Mouse (Mus musculus) urinary bladder, postnatal 25 days (tissue): ENCODE measurements around the gene Krt20.

ENCODE experiments used
- DNase-seq: peaks from one replicate; pipeline ENCODE4 v3.0.0; 2022; ENCODE audit warnings: low spot score

The Krt20 gene

GRCm38 (mm10) chr11:99437972-99438371 lies at the start of gene Krt20:
Gene Krt20, minus strand, starts transcription at chr11:99438150.
- no peak for DNase-seq

- DNase-seq, result no peak
Measured at GRCm38 (mm10) chr11:99474981-99475380, 37.0 kb upstream of the Krt20 start.

- DNase-seq, result no peak
Measured at GRCm38 (mm10) chr11:99473433-99473832, 35.5 kb upstream of the Krt20 start.

GRCm38 (mm10) chr11:99472405-99472804 lies 34.5 kb upstream of the Krt20 start:
- DNase-seq, result no peak

GRCm38 (mm10) chr11:99471946-99472345 lies 34.0 kb upstream of the Krt20 start:
- DNase-seq, result no peak

- DNase-seq, result no peak
Measured at GRCm38 (mm10) chr11:99469228-99469627, 31.3 kb upstream of the Krt20 start.

- DNase-seq, result peak; percentile 34
Measured at GRCm38 (mm10) chr11:99468566-99468965, 30.6 kb upstream of the Krt20 start.

GRCm38 (mm10) chr11:99466316-99466715 lies 28.4 kb upstream of the Krt20 start:
- DNase-seq, result no peak

- peak; percentile 88 for DNase-seq
Measured at GRCm38 (mm10) chr11:99464836-99465235, 26.9 kb upstream of the Krt20 start.

GRCm38 (mm10) chr11:99463155-99463554 lies 25.2 kb upstream of the Krt20 start:
- peak; percentile 70 for DNase-seq

GRCm38 (mm10) chr11:99461736-99462135 lies 23.8 kb upstream of the Krt20 start:
- no peak for DNase-seq

- no peak for DNase-seq
Measured at GRCm38 (mm10) chr11:99458887-99459286, 20.9 kb upstream of the Krt20 start.

GRCm38 (mm10) chr11:99454759-99455158 lies 16.8 kb upstream of the Krt20 start:
- DNase-seq, result no peak

GRCm38 (mm10) chr11:99454044-99454443 lies 16.1 kb upstream of the Krt20 start:
- no peak for DNase-seq

- no peak for DNase-seq
Measured at GRCm38 (mm10) chr11:99448769-99449168, 10.8 kb upstream of the Krt20 start.

GRCm38 (mm10) chr11:99441220-99441619 lies 3.3 kb upstream of the Krt20 start:
- DNase-seq, result no peak

GRCm38 (mm10) chr11:99439465-99439864 lies 1.5 kb upstream of the Krt20 start:
- no peak for DNase-seq

- DNase-seq, result no peak
Measured at GRCm38 (mm10) chr11:99436625-99437024, 1.3 kb downstream of the Krt20 start.

- DNase-seq, result no peak
Measured at GRCm38 (mm10) chr11:99430670-99431069, 7.3 kb downstream of the Krt20 start.

GRCm38 (mm10) chr11:99422159-99422558 lies 15.8 kb downstream of the Krt20 start, which contains the start of gene Krt12:
Gene Krt12, minus strand, starts transcription at chr11:99422259.
- DNase-seq, result no peak

GRCm38 (mm10) chr11:99420586-99420985 lies 17.4 kb downstream of the Krt20 start:
- DNase-seq, result no peak

- DNase-seq, result no peak
Measured at GRCm38 (mm10) chr11:99417819-99418218, 20.1 kb downstream of the Krt20 start.

GRCm38 (mm10) chr11:99416902-99417301 lies 21.0 kb downstream of the Krt20 start:
- no peak for DNase-seq

- DNase-seq, result no peak
Measured at GRCm38 (mm10) chr11:99414463-99415147, 23.3 kb downstream of the Krt20 start.
